10 mouse cellular contexts compared by ENCODE assay signal in the genomic region with DNA sequence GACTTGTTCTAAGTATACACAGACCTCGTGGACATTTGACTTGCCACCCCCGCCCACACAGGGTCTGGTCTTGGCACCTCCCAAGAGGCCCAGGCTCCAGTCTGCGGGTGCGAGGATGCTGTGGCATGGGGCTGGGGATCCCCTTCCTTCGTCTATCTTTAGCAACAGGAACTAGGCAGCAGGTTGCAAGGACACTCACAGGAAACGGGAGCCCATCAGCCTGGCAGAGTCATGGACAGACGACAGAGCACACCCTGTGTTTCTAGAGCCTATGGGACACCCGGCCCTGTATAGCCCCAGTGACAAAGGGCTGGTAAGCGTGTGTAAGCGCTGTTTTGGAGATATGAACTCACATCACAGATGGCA. TPM values are rescaled to one million over a fixed set of nuclear protein-coding genes. Genes with fewer than 3 reads are reported as not detected.
DNase-seq lines count a peak whose midpoint lies in the region; ATAC-seq and TF ChIP-seq lines count a peak whose summit lies in the region.
"Had no signal": no experiment of that assay in that cellular context is flagged by ENCODE, and none has a peak within 500 bp of the region (broad histone marks: within the 10 kb centered on the region; RNA-seq: fewer than 3 reads in every experiment).

No protein-coding gene starts in this region.

- no peak overlapping the region for H3K4me2 ChIP-seq in midbrain, embryonic 14.5 days (ENCODE audit: low read length)
- H3K4me2 ChIP-seq in midbrain, postnatal 0 days (ENCODE audit: low read depth, low read length, poor library complexity, severe bottlenecking): no peak overlapping the region
- H3K4me2 ChIP-seq in liver, embryonic 16.5 days (ENCODE audit: low read depth, low read length): no peak overlapping the region
- H3K4me2 ChIP-seq: embryonic facial prominence, embryonic 15.5 days; midbrain, embryonic 11.5 days had no signal

- H3K27me3 ChIP-seq in midbrain, embryonic 14.5 days (ENCODE audit: control insufficient read depth, insufficient read depth, low read length): no peaks in the 10 kb centered on the region
- H3K27me3 ChIP-seq in midbrain, postnatal 0 days (ENCODE audit: insufficient read depth, low read length): no peaks in the 10 kb centered on the region
- H3K27me3 ChIP-seq in heart, embryonic 10.5 days (ENCODE audit: insufficient read depth, poor library complexity, severe bottlenecking): no peaks in the 10 kb centered on the region
- H3K27me3 ChIP-seq in liver, embryonic 16.5 days (ENCODE audit: control insufficient read depth, insufficient read depth, low read depth, low read length): peaks cover 4% of the 10 kb centered on the region; the same call in 1 of the 2 replicates
- H3K27me3 ChIP-seq in spleen, adult 2 months (ENCODE audit: control insufficient read depth, insufficient read depth, low read length): no peaks in the 10 kb centered on the region
- H3K27me3 ChIP-seq: embryonic facial prominence, embryonic 15.5 days had no signal

- WGBS in midbrain, embryonic 14.5 days: 84% methylated on average over 10 of the region's 10 CpGs
- 75% methylated on average over 10 of the region's 10 CpGs for WGBS in midbrain, postnatal 0 days
- WGBS in heart, embryonic 10.5 days: 45% methylated on average over 10 of the region's 10 CpGs
- 41% methylated on average over 10 of the region's 10 CpGs for WGBS in liver, embryonic 16.5 days (ENCODE audit: insufficient replicate concordance)
- WGBS in spleen, adult 2 months: 22% methylated on average over 10 of the region's 10 CpGs

- H3K4me3 ChIP-seq in midbrain, embryonic 14.5 days (replicated peaks; ENCODE audit: low read depth, low read length): no peak overlapping the region
- no peak overlapping the region for H3K4me3 ChIP-seq in midbrain, postnatal 0 days (ENCODE audit: low read depth, low read length)
- H3K4me3 ChIP-seq in heart, embryonic 10.5 days: no peak overlapping the region
- no peak overlapping the region for H3K4me3 ChIP-seq in liver, embryonic 16.5 days (ENCODE audit: low read depth, low read length)
- H3K4me3 ChIP-seq in spleen, adult 2 months (ENCODE audit: extremely low read depth, insufficient read depth, insufficient read length): no peak overlapping the region
- H3K4me3 ChIP-seq: embryonic facial prominence, embryonic 15.5 days had no signal

- ATAC-seq in midbrain, embryonic 14.5 days (ENCODE audit: low FRiP score, low TSS enrichment): no peak
- ATAC-seq in midbrain, postnatal 0 days (ENCODE audit: low FRiP score): no peak
- ATAC-seq in liver, embryonic 16.5 days (ENCODE audit: low read depth): no peak

- 0 out of 2 replicates have a peak overlapping the region, but pooled peaks have one; percentile 26 for H3K27ac ChIP-seq in midbrain, embryonic 14.5 days (replicated peaks; ENCODE audit: low read depth, low read length)
- H3K27ac ChIP-seq in midbrain, postnatal 0 days (ENCODE audit: low read depth, low read length): no peak overlapping the region
- peak overlapping the region; percentile 74 for H3K27ac ChIP-seq in heart, embryonic 10.5 days
- H3K27ac ChIP-seq in liver, embryonic 16.5 days (ENCODE audit: low read length): peak overlapping the region; percentile 57
- H3K27ac ChIP-seq in spleen, adult 2 months (ENCODE audit: insufficient read depth, low read length): peak overlapping the region; percentile 65

- H3K9ac ChIP-seq in midbrain, embryonic 14.5 days (replicated peaks; ENCODE audit: low read length): no peak overlapping the region
- no peak overlapping the region for H3K9ac ChIP-seq in midbrain, postnatal 0 days (replicated peaks; ENCODE audit: low read length, poor library complexity, severe bottlenecking)
- H3K9ac ChIP-seq in liver, embryonic 16.5 days (ENCODE audit: low read depth, low read length): no peak overlapping the region
- H3K9ac ChIP-seq: embryonic facial prominence, embryonic 15.5 days had no signal

- no peak for TF ChIP-seq POLR2A in spleen, adult 2 months (IDR thresholded peaks at IDR 0.05; ENCODE audit: low read depth, low read length)

- H3K36me3 ChIP-seq in midbrain, embryonic 14.5 days (ENCODE audit: control insufficient read depth, insufficient read depth, low read length): peaks cover 47% of the 10 kb centered on the region
- peaks cover 48% of the 10 kb centered on the region for H3K36me3 ChIP-seq in midbrain, postnatal 0 days (ENCODE audit: insufficient read depth, low read length)
- H3K36me3 ChIP-seq in heart, embryonic 10.5 days: peaks cover 67% of the 10 kb centered on the region
- peaks cover 9% of the 10 kb centered on the region; the same call in 1 of the 2 replicates for H3K36me3 ChIP-seq in liver, embryonic 16.5 days (ENCODE audit: control insufficient read depth, insufficient read depth)
- H3K36me3 ChIP-seq in spleen, adult 2 months (ENCODE audit: control insufficient read depth, insufficient read depth, low read length): peaks cover 23% of the 10 kb centered on the region

- H3K9me3 ChIP-seq in midbrain, embryonic 14.5 days (ENCODE audit: control insufficient read depth, low read length): no peaks in the 10 kb centered on the region
- no peaks in the 10 kb centered on the region for H3K9me3 ChIP-seq in midbrain, postnatal 0 days (ENCODE audit: low read length)
- no peaks in the 10 kb centered on the region for H3K9me3 ChIP-seq in heart, embryonic 10.5 days
- no peaks in the 10 kb centered on the region for H3K9me3 ChIP-seq in liver, embryonic 16.5 days (replicated peaks; ENCODE audit: control insufficient read depth, low read length)
- H3K9me3 ChIP-seq: embryonic facial prominence, embryonic 15.5 days had no signal

- peaks cover 15% of the 10 kb centered on the region for H3K4me1 ChIP-seq in midbrain, embryonic 14.5 days (ENCODE audit: control insufficient read depth, insufficient read depth, low read length)
- H3K4me1 ChIP-seq in midbrain, postnatal 0 days (ENCODE audit: insufficient read depth, low read length): peaks cover 6% of the 10 kb centered on the region; the same call in 1 of the 2 replicates
- peaks cover 86% of the 10 kb centered on the region for H3K4me1 ChIP-seq in heart, embryonic 10.5 days
- H3K4me1 ChIP-seq in liver, embryonic 16.5 days (ENCODE audit: control insufficient read depth, low read depth, low read length): peaks cover 78% of the 10 kb centered on the region
- peaks cover 60% of the 10 kb centered on the region for H3K4me1 ChIP-seq in spleen, adult 2 months (ENCODE audit: control insufficient read depth, insufficient read depth, insufficient read length)

- no peak for DNase-seq in midbrain, embryonic 14.5 days
- no peak for DNase-seq in midbrain, postnatal 0 days (ENCODE audit: low spot score)
- no peak for DNase-seq in heart, embryonic 10.5 days (ENCODE audit: low spot score)
- peak in 1 of 2 experiments; percentile 32 for DNase-seq in spleen, adult 2 months (ENCODE audit: low read depth in 1 of 2, low spot score in 2 of 2)
- no peak for DNase-seq in adrenal gland, postnatal 10 days
- no peak for DNase-seq in left cerebral cortex, postnatal 25 days (ENCODE audit: low spot score in 2 of 2)
- DNase-seq: kidney, postnatal 14 days had no signal

- TF ChIP-seq CTCF in midbrain, postnatal 0 days (IDR thresholded peaks at IDR 0.05): no peak
- no peak for TF ChIP-seq CTCF in spleen, adult 2 months (IDR thresholded peaks at IDR 0.05; ENCODE audit: extremely low read depth, insufficient read depth, insufficient read length, insufficient replicate concordance)

- intact Hi-C loops in left cerebral cortex, postnatal 25 days (cut with DNase I): no loop called here

RNA-seq across cellular contexts. Expression of a gene that starts 49.2 kb away (rescaled TPM):
- 5.7 and 5.9 TPM in 2 replicates for polyA plus RNA-seq in midbrain, embryonic 14.5 days (2014; fragmentation: Nextera tagmentation; extraction: Ambion mirVana)
- 6.1 and 10.6 TPM in 2 replicates for total RNA-seq in midbrain, postnatal 0 days (2014; rRNA removed)
- 7.2 and 8.6 TPM in 2 replicates for polyA plus RNA-seq in midbrain, postnatal 0 days (2015; fragmentation: Nextera tagmentation; extraction: Ambion mirVana)
- polyA plus RNA-seq in heart, embryonic 10.5 days (2016; fragmentation: Nextera tagmentation; extraction: Ambion mirVana): 1.1 and 2.6 TPM in 2 replicates
- polyA plus RNA-seq in liver, embryonic 16.5 days (2015; fragmentation: Nextera tagmentation; extraction: Ambion mirVana): 0.18 and 0.21 TPM in 2 replicates
- 0.54 and 0.93 TPM in 2 replicates for polyA plus RNA-seq in spleen, adult 2 months (2012; rRNA removed)
- 1 to 10 TPM; 4.3 TPM for total RNA-seq in adrenal gland, postnatal 10 days (2021)
- total RNA-seq in left cerebral cortex, postnatal 25 days (2021): 1 to 10 TPM in 1 of 2 experiments, under 1 TPM in 1; 0.87 to 1.0 TPM
